Mouse (Mus musculus) gastrocnemius, postnatal 25 days (tissue): ENCODE data around the gene AY761185. TPM values are rescaled to one million over a fixed set of nuclear protein-coding genes. Genes with fewer than 3 reads are reported as not detected.
"Not testable (repeated sequence)": the region's sequence is repeated elsewhere in the genome, so short reads cannot be mapped to it uniquely, and the experiment has no call there.

ENCODE experiments used
- DNase-seq: peaks from one replicate; pipeline ENCODE4 v3.0.0; 2022
- long read RNA-seq, 2 experiments: library from polyadenylated mRNA; stranded (forward); transcript quantifications; one replicate each; pipeline ENCODE4 v2.0.0; 2021
- total RNA-seq, 2 experiments: library from RNA; stranded (reverse); gene quantifications; 1 replicate in 1 of 2; 2 replicates in 1 of 2; pipeline ENCODE4 v1.2.3; 2021

The AY761185 gene
- total RNA-seq, result not detected
- long read RNA-seq, experiment 1, result 0 reads
- long read RNA-seq, experiment 2, result 0 reads

- no peak for DNase-seq
Measured at GRCm38 (mm10) chr8:20944610-20945009, at the start of gene AY761185. TSS of gene AY761185 (minus strand) at chr8:20944710.

- DNase-seq, result not testable (repeated sequence)
Measured at GRCm38 (mm10) chr8:20994042-20994441, 49.5 kb upstream of the AY761185 start.

- DNase-seq, result no peak
Measured at GRCm38 (mm10) chr8:20979846-20980245, 35.3 kb upstream of the AY761185 start.

DNA sequence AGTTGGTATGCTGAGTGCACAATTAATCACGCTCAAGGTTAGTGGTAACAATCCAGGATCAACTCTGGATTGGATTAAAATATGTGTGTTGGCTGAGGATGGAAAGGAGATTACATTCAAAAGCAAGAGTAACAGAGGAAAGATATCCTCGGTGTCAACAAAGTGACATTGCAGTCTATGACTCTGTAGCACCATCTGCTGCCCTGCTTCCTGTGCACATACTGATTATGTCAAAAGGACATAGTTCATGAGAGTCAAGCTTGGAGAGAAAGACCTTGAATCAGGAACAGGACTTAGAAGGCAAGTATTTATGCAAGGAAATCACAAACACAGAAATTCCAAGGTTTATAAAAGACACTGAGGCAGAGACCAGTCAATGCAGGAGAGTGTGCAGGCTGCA, 20.0 kb upstream of the AY761185 start:
- no peak for DNase-seq

DNA sequence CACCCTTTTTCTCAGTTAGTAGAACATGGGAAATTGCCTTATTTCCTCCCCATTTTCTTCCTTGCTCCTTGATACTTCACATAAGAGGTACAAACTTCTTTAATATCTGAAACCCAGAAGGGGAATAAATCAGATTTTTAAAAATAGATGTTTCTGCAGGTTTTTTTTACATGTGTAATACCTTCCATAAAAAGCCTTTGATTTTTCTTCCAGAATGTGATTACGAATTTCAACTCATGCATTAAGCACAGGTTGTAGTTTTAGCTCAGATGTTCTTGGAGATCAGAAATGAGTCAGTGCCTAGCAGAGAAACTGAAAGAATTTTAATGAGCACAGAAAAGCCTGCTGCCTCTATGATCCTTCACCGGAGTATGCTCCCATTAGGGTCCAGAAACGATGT, 22.5 kb downstream of the AY761185 start, which contains the start of gene Gm6040:
Gene Gm6040 (minus strand): TSS at position 101 of the 400 bp plus-strand sequence.
- no peak for DNase-seq

GRCm38 (mm10) chr8:20912288-20912687, 32.2 kb downstream of the AY761185 start:
- no peak for DNase-seq

GRCm38 (mm10) chr8:20908256-20908655, 36.3 kb downstream of the AY761185 start:
- DNase-seq, result no peak

DNA sequence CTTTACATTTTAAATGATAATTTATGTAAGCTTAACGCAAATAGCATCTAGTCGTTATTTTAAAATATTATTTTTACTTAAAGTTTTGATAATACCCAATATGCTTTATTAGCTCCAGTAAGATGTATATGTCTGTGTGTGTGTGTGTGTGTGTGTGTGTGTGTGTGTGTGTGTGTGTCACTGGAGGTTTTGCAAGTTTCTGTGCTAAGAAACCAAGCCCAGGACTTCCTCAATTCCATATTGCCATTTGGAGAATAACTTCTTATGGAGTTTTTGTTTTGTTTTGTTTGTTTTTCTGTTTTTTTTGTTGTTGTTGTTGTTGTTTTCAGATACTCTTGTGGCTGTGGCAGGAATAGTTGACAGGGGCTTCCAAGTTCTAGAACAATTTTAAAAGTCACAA, 37.4 kb downstream of the AY761185 start:
- no peak for DNase-seq

GRCm38 (mm10) chr8:20902527-20902926, 42.0 kb downstream of the AY761185 start, which contains the start of gene Gm15056:
TSS of gene Gm15056 (minus strand) at chr8:20902627.
- no peak for DNase-seq

Other genes starting within 250 kb of the AY761185 start
- gene Defb33, start 52.0 kb downstream of the AY761185 start, total RNA-seq, result not detected
- not detected for gene Gm15056, start 42.1 kb downstream of the AY761185 start, total RNA-seq
- not detected for gene Gm6040, start 22.6 kb downstream of the AY761185 start, total RNA-seq
- not detected for gene Defa21, start 80.8 kb upstream of the AY761185 start, total RNA-seq
- not detected for gene Defa23, start 110.3 kb upstream of the AY761185 start, total RNA-seq
- not detected for gene Defa35, start 120.3 kb upstream of the AY761185 start, total RNA-seq
- gene Defa25, start 139.7 kb upstream of the AY761185 start, total RNA-seq, result not detected
- not detected for gene Gm14851, start 151.3 kb upstream of the AY761185 start, total RNA-seq
- gene Defa30, start 189.9 kb upstream of the AY761185 start, total RNA-seq, result not detected
- gene Defa22, start 217.6 kb upstream of the AY761185 start, total RNA-seq, result not detected
- gene Defa31, start 246.9 kb upstream of the AY761185 start, total RNA-seq, result not detected